Mouse (Mus musculus) right cerebral cortex, adult 18-20 months (tissue): Measurements from ENCODE around the gene Clec4e.
"Not testable (repeated sequence)": the region's sequence is repeated elsewhere in the genome, so short reads cannot be mapped to it uniquely, and the experiment has no call there.

Experiments
- DNase-seq: peaks from one replicate; pipeline ENCODE4 v3.0.0; 2022; ENCODE audit warnings: mixed read lengths

Clec4e gene

GRCm38 (mm10) chr6:123289753-123290152 lies at the start of gene Clec4e:
TSS of gene Clec4e (minus strand) at chr6:123289870.
- DNase-seq: no peak

DNA sequence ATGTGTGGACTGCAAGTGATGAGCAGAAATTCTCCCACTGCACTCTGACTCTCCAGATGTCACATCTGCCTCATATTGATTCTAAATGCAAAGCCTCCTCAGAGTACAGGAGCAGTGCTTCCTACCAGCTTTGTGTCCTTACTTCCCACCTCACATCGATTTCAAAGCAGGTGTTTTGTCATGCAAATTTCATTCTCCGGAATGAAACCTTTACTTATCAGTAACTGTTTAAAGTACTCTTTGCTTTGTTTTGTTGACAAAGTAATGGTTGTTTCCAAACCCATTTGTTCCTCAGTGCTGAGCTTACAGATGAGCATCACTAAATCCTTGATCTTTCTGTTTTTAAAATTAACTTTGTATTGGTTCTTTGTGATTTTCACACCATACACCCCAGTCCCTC lies 42.8 kb upstream of the Clec4e start:
- no peak for DNase-seq

- DNase-seq: no peak
Observed at GRCm38 (mm10) chr6:123308033-123308432, 18.4 kb upstream of the Clec4e start, which contains the start of gene Vmn2r19. TSS of gene Vmn2r19 (plus strand) at chr6:123308333.

DNA sequence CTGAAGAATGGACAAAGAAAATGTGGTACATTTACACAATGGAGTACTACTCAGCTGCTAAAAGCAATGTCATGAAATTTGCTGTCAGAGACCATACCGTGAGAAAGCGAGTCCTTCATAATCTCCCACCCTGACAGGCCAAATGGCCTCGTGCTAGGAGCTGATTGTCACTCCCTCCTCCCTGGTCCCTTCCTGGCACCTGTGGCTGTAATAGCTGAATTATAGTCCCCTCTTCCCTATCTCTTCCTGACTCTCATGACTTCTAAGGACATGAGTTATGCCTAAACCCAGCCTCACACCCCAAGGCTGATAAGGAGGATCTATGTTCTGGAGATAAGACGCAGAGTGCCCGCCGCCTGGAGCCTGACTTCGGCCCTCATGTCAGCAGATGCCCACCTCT lies 16.6 kb upstream of the Clec4e start:
- DNase-seq: not testable (repeated sequence)

DNA sequence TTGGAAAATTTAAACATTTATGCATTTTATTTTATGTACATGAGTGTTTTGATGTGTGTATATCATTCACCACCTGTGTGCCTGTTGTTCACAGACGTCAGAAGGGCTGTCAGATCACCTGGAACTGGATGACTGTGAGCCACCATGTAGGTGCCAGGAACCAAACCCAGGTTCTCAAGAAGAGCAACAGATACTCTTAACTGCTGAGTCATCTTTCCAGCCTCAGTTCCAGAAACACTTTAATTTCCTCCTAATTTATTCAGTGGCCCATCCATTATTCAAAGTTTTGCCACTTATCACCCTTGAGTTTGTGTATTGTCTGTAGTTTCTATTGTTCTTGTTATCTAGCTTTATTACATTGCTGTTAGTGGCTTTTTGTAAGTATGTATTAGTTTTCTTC lies 7.0 kb upstream of the Clec4e start:
- no peak for DNase-seq

GRCm38 (mm10) chr6:123293509-123293908 lies 3.8 kb upstream of the Clec4e start:
- not testable (repeated sequence) for DNase-seq

GRCm38 (mm10) chr6:123292751-123293400 lies 3.2 kb upstream of the Clec4e start:
- no peak for DNase-seq

- no peak for DNase-seq
Observed at GRCm38 (mm10) chr6:123288931-123289330, 739 bp downstream of the Clec4e start.

GRCm38 (mm10) chr6:123286311-123286710 lies 3.4 kb downstream of the Clec4e start:
- DNase-seq: no peak

GRCm38 (mm10) chr6:123279443-123279842 lies 10.2 kb downstream of the Clec4e start:
- peak; percentile 30 for DNase-seq

DNA sequence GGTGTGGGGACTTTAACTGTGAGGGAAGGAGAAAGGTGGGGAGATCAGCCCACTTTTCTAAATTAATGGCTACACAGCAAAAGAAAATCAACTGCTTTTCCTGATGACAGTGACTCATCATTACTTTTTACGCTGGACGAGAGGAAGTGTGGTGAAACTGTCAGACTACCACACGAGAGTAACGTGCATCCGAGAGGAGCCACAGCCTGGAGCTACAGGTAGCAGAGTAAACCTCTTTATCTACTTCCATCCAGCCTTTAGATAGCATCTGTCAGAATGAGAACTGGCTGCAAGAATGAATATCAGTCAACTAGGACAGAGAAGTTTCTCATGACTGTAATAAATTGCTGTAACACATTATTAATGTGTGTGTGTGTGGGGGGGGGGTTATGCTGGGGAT lies 22.7 kb downstream of the Clec4e start:
- no peak for DNase-seq

GRCm38 (mm10) chr6:123265809-123266208 lies 23.9 kb downstream of the Clec4e start:
- DNase-seq: no peak

- DNase-seq: no peak
Observed at GRCm38 (mm10) chr6:123264194-123264593, 25.5 kb downstream of the Clec4e start.

GRCm38 (mm10) chr6:123261555-123262161 lies 28.0 kb downstream of the Clec4e start, which contains the start of gene Clec4d:
TSS of gene Clec4d (plus strand) at chr6:123262111.
- no peak for DNase-seq

- DNase-seq: no peak
Observed at GRCm38 (mm10) chr6:123260868-123261267, 28.8 kb downstream of the Clec4e start.

- DNase-seq: no peak
Observed at GRCm38 (mm10) chr6:123259889-123260603, 29.6 kb downstream of the Clec4e start.

DNA sequence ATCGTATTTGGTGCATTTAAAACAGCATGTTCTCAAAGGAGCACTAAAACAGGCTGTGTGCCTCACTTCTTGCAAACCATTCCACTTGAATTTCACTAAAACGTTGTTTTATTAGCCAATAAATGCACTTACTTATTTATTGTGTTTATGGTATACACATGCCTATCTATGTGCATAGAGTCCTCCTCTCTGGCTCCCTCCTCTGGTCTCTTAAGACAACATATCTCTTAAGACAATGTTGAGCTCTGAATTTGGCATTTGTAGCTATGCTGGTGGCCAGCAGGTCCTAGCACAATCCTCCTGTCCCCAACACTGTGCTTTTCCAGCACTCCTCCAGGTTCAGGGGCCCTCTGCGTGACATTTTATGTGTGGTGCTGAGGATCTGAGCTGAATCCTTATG lies 30.7 kb downstream of the Clec4e start:
- DNase-seq: no peak

GRCm38 (mm10) chr6:123252735-123253134 lies 36.9 kb downstream of the Clec4e start:
- DNase-seq: no peak

- not testable (repeated sequence) for DNase-seq
Observed at GRCm38 (mm10) chr6:123248862-123249261, 40.8 kb downstream of the Clec4e start.

DNA sequence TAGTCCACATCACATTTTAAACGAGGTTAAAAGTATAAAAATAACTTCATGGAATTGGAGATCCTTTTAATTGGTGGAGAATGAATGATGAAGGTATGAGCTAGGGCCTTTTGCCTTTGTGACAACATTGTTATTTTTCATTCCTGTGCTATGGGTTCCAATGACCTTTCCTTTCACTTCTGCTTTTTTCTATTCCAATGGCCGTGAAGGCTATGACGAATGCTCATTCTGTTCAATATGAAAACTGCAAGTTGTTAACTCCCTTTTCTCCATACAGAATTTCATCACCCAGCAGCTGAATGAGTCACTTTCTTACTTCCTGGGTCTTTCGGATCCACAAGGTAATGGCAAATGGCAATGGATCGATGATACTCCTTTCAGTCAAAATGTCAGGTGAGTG lies 45.5 kb downstream of the Clec4e start:
- no peak for DNase-seq

- no peak for DNase-seq
Observed at GRCm38 (mm10) chr6:123237582-123237981, 52.1 kb downstream of the Clec4e start.
